In the genomic region with DNA sequence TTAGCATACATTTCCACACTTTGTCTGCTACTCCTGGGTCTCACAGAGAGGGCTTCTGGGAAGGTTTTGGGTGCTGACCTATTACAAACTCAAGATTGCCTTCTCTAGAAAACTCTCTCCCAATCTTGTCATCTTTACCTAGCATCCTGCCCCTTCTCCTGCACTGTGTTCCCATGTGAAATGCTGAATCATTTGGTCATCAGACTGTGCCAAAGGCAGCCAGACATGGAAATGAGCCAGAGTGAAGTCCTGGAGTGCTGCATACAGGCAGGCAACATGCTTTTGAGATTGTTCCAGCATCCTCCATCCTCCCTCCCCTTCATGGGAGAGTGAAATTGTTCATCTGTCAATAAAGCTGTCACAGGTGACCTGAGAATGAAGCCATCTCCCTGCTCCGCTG, we compare ENCODE assay signal across 37 mouse cellular contexts. TPM values are rescaled to one million over a fixed set of nuclear protein-coding genes. Genes with fewer than 3 reads are reported as not detected.
A peak's percentile ranks its signal among the peaks of the same experiment; 100 is the strongest.
DNase-seq lines count a peak whose midpoint lies in the region; ATAC-seq and TF ChIP-seq lines count a peak whose summit lies in the region.
"Had no signal": no experiment of that assay in that cellular context is flagged by ENCODE, and none has a peak within 500 bp of the region (broad histone marks: within the 10 kb centered on the region; RNA-seq: fewer than 3 reads in every experiment).

No protein-coding gene starts in this region.

- no peak for ATAC-seq in stomach, postnatal 0 days (ENCODE audit: low FRiP score, low TSS enrichment)
- ATAC-seq in forebrain, postnatal 0 days = no peak
- ATAC-seq: midbrain, embryonic 13.5 days; Patski had no signal

- H3K27me3 ChIP-seq in liver, adult 2 months (ENCODE audit: control insufficient read depth, insufficient read depth, low read length) = no peaks in the 10 kb centered on the region
- H3K27me3 ChIP-seq in stomach, postnatal 0 days (ENCODE audit: control insufficient read depth, insufficient read depth, low read length) = no peaks in the 10 kb centered on the region
- no peaks in the 10 kb centered on the region for H3K27me3 ChIP-seq in forebrain, postnatal 0 days (ENCODE audit: insufficient read depth, low read length)
- H3K27me3 ChIP-seq: embryonic facial prominence, embryonic 13.5 days; hindbrain, embryonic 15.5 days; limb, embryonic 15.5 days; liver, embryonic 15.5 days; lung, embryonic 15.5 days; midbrain, embryonic 13.5 days; neural tube, embryonic 13.5 days had no signal

- 20% methylated on average over 1 of the region's 1 CpGs for WGBS in liver, adult 2 months
- WGBS in stomach, postnatal 0 days = 94% methylated on average over 1 of the region's 1 CpGs
- WGBS in forebrain, postnatal 0 days = 91% methylated on average over 1 of the region's 1 CpGs

- H3K79me2 ChIP-seq in liver, adult 2 months (ENCODE audit: control insufficient read depth, insufficient read depth, low read length) = no peaks in the 10 kb centered on the region

- no peak overlapping the region for H3K4me2 ChIP-seq in stomach, postnatal 0 days (replicated peaks; ENCODE audit: low read depth)
- H3K4me2 ChIP-seq in forebrain, postnatal 0 days (ENCODE audit: low read depth) = no peak overlapping the region
- H3K4me2 ChIP-seq: embryonic facial prominence, embryonic 13.5 days; heart, embryonic 11.5 days; hindbrain, embryonic 15.5 days; limb, embryonic 15.5 days; liver, embryonic 15.5 days; lung, embryonic 15.5 days; midbrain, embryonic 13.5 days; neural tube, embryonic 13.5 days had no signal

- H3K27ac ChIP-seq in liver, adult 2 months (replicated peaks; ENCODE audit: insufficient read depth, low read depth, low read length) = no peak overlapping the region
- no peak overlapping the region for H3K27ac ChIP-seq in stomach, postnatal 0 days (replicated peaks)
- no peak overlapping the region for H3K27ac ChIP-seq in forebrain, postnatal 0 days (ENCODE audit: low read depth, low read length)
- H3K27ac ChIP-seq: embryonic facial prominence, embryonic 13.5 days; hindbrain, embryonic 15.5 days; limb, embryonic 10.5 days; limb, embryonic 15.5 days; liver, embryonic 15.5 days; lung, embryonic 15.5 days; macrophage; midbrain, embryonic 13.5 days; neural tube, embryonic 13.5 days had no signal

- TF ChIP-seq CTCF in liver, adult 2 months (IDR thresholded peaks at IDR 0.05; ENCODE audit: low read depth, low read length) = no peak
- no peak for TF ChIP-seq CTCF in stomach, postnatal 0 days (IDR thresholded peaks at IDR 0.05; ENCODE audit: low read depth)
- TF ChIP-seq CTCF in forebrain, postnatal 0 days (IDR thresholded peaks at IDR 0.05; ENCODE audit: low read depth) = no peak

- H3K9me3 ChIP-seq in stomach, postnatal 0 days (ENCODE audit: control insufficient read depth, low read length) = no peaks in the 10 kb centered on the region
- H3K9me3 ChIP-seq in forebrain, postnatal 0 days (ENCODE audit: low read length) = no peaks in the 10 kb centered on the region
- H3K9me3 ChIP-seq: embryonic facial prominence, embryonic 13.5 days; hindbrain, embryonic 15.5 days; limb, embryonic 10.5 days; limb, embryonic 15.5 days; liver, embryonic 15.5 days; lung, embryonic 15.5 days; midbrain, embryonic 13.5 days; neural tube, embryonic 13.5 days had no signal

- no peaks in the 10 kb centered on the region for H3K36me3 ChIP-seq in liver, adult 2 months (ENCODE audit: control insufficient read depth, insufficient read depth, low read length)
- no peaks in the 10 kb centered on the region for H3K36me3 ChIP-seq in stomach, postnatal 0 days (ENCODE audit: control insufficient read depth, insufficient read depth, low read length)
- H3K36me3 ChIP-seq in forebrain, postnatal 0 days (ENCODE audit: insufficient read depth) = no peaks in the 10 kb centered on the region
- H3K36me3 ChIP-seq: embryonic facial prominence, embryonic 13.5 days; hindbrain, embryonic 15.5 days; limb, embryonic 10.5 days; limb, embryonic 15.5 days; liver, embryonic 15.5 days; lung, embryonic 15.5 days; midbrain, embryonic 13.5 days; neural tube, embryonic 13.5 days had no signal

- TF ChIP-seq EP300 in stomach, postnatal 0 days (optimal IDR thresholded peaks at IDR 0.05) = no peak

- TF ChIP-seq POLR2A in liver, adult 2 months (IDR thresholded peaks at IDR 0.05; ENCODE audit: extremely low read depth, insufficient read depth, low read length) = no peak

- H3K4me3 ChIP-seq in liver, adult 2 months (ENCODE audit: insufficient read depth, low read depth, low read length) = no peak overlapping the region
- no peak overlapping the region for H3K4me3 ChIP-seq in stomach, postnatal 0 days (ENCODE audit: low read depth, low read length)
- H3K4me3 ChIP-seq in forebrain, postnatal 0 days (ENCODE audit: low read depth, low read length) = no peak overlapping the region
- H3K4me3 ChIP-seq: embryonic facial prominence, embryonic 13.5 days; hindbrain, embryonic 15.5 days; limb, embryonic 10.5 days; limb, embryonic 15.5 days; liver, embryonic 15.5 days; lung, embryonic 15.5 days; midbrain, embryonic 13.5 days; neural tube, embryonic 13.5 days had no signal

- H3K4me1 ChIP-seq in liver, adult 2 months (ENCODE audit: control insufficient read depth, insufficient read depth, low read length) = peaks cover 17% of the 10 kb centered on the region
- no peaks in the 10 kb centered on the region for H3K4me1 ChIP-seq in stomach, postnatal 0 days (replicated peaks; ENCODE audit: control insufficient read depth, insufficient read depth)
- no peaks in the 10 kb centered on the region for H3K4me1 ChIP-seq in forebrain, postnatal 0 days (ENCODE audit: insufficient read depth)
- H3K4me1 ChIP-seq: embryonic facial prominence, embryonic 13.5 days; hindbrain, embryonic 15.5 days; limb, embryonic 10.5 days; limb, embryonic 15.5 days; liver, embryonic 15.5 days; lung, embryonic 15.5 days; midbrain, embryonic 13.5 days; neural tube, embryonic 13.5 days had no signal

- H3K9ac ChIP-seq in liver, adult 2 months (ENCODE audit: low read depth, low read length) = no peak overlapping the region
- H3K9ac ChIP-seq in stomach, postnatal 0 days (ENCODE audit: low read length) = no peak overlapping the region
- no peak overlapping the region for H3K9ac ChIP-seq in forebrain, postnatal 0 days
- H3K9ac ChIP-seq: embryonic facial prominence, embryonic 13.5 days; hindbrain, embryonic 15.5 days; limb, embryonic 15.5 days; liver, embryonic 15.5 days; lung, embryonic 15.5 days; midbrain, embryonic 13.5 days; neural tube, embryonic 13.5 days had no signal

- DNase-seq in heart, adult 11 months = peak; percentile 46
- DNase-seq in heart, adult 8-10 months (ENCODE audit: low spot score) = no peak
- peak; percentile 91 for DNase-seq in liver, adult 2 months (ENCODE audit: extremely low read depth, low read depth, low spot score)
- DNase-seq in liver = no peak
- DNase-seq in Muller cell, postnatal 12 days (ENCODE audit: inconsistent ontology term) = peak; percentile 59
- no peak for DNase-seq in stomach, postnatal 0 days (ENCODE audit: low spot score)
- no peak for DNase-seq in forebrain, postnatal 0 days
- DNase-seq: adrenal gland, postnatal 14 days; gastrocnemius, postnatal 10 days; kidney, adult 8-10 months; kidney, postnatal 14 days; layer of hippocampus, adult 9-11 months; right cerebral cortex, postnatal 4 days; thymus, postnatal 4 days had no signal

RNA-seq across cellular contexts. Expression of gene Ces1c, which starts 20.3 kb away (rescaled TPM):
- not detected for total RNA-seq in heart, adult 8-10 months (2022)
- 4,024 and 4,244 TPM in 2 replicates for total RNA-seq in liver, adult 2 months (2014; rRNA removed)
- 2,214 and 2,228 TPM in 2 replicates for polyA plus RNA-seq in liver, adult 2 months (2012; rRNA removed)
- 0.24 and 0.25 TPM in 2 replicates for polyA plus RNA-seq in stomach, postnatal 0 days (2015; fragmentation: Nextera tagmentation; extraction: Ambion mirVana)
- total RNA-seq in forebrain, postnatal 0 days (2014; rRNA removed) = not detected in 2 replicates
- polyA plus RNA-seq in forebrain, postnatal 0 days (2015; fragmentation: Nextera tagmentation; extraction: Ambion mirVana) = not detected in 2 replicates
- total RNA-seq: CH12.LX; common myeloid progenitor, adult 5-6 weeks; granulocyte monocyte progenitor cell, adult 5-6 weeks; hematopoietic stem cell, adult 5-6 weeks; left cerebral cortex, postnatal 10 days; megakaryocyte-erythroid progenitor cell, adult 5-6 weeks had no signal
- polyA plus RNA-seq: C2C12; cerebellum, adult 2 months; embryonic facial prominence, embryonic 13.5 days; forebrain, embryonic 11.5 days; heart, embryonic 11.5 days; heart, embryonic 16.5 days; hindbrain, embryonic 15.5 days; limb, embryonic 10.5 days; limb, embryonic 15.5 days; macrophage; midbrain, embryonic 13.5 days; neural tube, embryonic 13.5 days; Patski; testis, adult 2 months had no signal

RNA-seq across cellular contexts. Expression of gene Ces1d, which starts 46.2 kb away (rescaled TPM):
- total RNA-seq in heart, adult 8-10 months (2022) = 100 to 1,000 TPM; 274 to 413 (median 315) TPM
- total RNA-seq in liver, adult 2 months (2014; rRNA removed) = 1,635 and 2,448 TPM in 2 replicates
- polyA plus RNA-seq in liver, adult 2 months (2012; rRNA removed) = 539 and 606 TPM in 2 replicates
- 0.68 and 1.1 TPM in 2 replicates for polyA plus RNA-seq in stomach, postnatal 0 days (2015; fragmentation: Nextera tagmentation; extraction: Ambion mirVana)
- total RNA-seq in forebrain, postnatal 0 days (2014; rRNA removed) = 0.15 TPM in 1 of 2 replicates, not detected in the other
- 0.29 TPM in 1 of 2 replicates, not detected in the other for polyA plus RNA-seq in forebrain, postnatal 0 days (2015; fragmentation: Nextera tagmentation; extraction: Ambion mirVana)
- total RNA-seq: CH12.LX; common myeloid progenitor, adult 5-6 weeks; ES-E14; hematopoietic stem cell, adult 5-6 weeks; left cerebral cortex, postnatal 10 days; megakaryocyte-erythroid progenitor cell, adult 5-6 weeks had no signal
- polyA plus RNA-seq: C2C12; cerebellum, adult 2 months; macrophage; Patski had no signal

Comparison
In these comparisons a context has a peak if more than half of its experiments do, and no peak if none do; other contexts are left out.
1. DNase-seq: peak in heart, adult 11 months (single experiment), liver, adult 2 months (single experiment) and Muller cell, postnatal 12 days (single experiment); none in heart, adult 8-10 months (single experiment), liver (single experiment), stomach, postnatal 0 days (single experiment) and forebrain, postnatal 0 days (single experiment).
2. RNA of gene Ces1c, which starts 20.3 kb away (total RNA-seq): 4,024 to 4,244 TPM in liver, adult 2 months; not detected in heart, adult 8-10 months and not detected in forebrain, postnatal 0 days; every median in the first group is over 1,000 times any median in the second.
3. RNA of gene Ces1d, which starts 46.2 kb away (total RNA-seq): 1,635 to 2,448 TPM in liver, adult 2 months and 274 to 413 TPM in heart, adult 8-10 months; 0.15 TPM in forebrain, postnatal 0 days; every median in the first group is over 100 times any median in the second.